Mouse (Mus musculus): ENCODE measurements around the gene Tmc8. TPM values are rescaled to one million over a fixed set of nuclear protein-coding genes. Genes with fewer than 3 reads are reported as not detected.

Tmc8 gene
- polyA plus RNA-seq (2012; rRNA removed) = 3.1 and 3.4 TPM in 2 replicates

GRCm38 (mm10) chr11:117781993-117782704 is at the start of gene Tmc8, which contains the start of gene Tmc6:
Gene Tmc8 (plus strand): TSS chr11:117782076.
Gene Tmc6 (minus strand): TSS chr11:117782198.
- no peak for DNase-seq (ENCODE audit: low spot score)

- DNase-seq (ENCODE audit: low spot score) = no peak
Measured at GRCm38 (mm10) chr11:117736037-117736689, 45.7 kb upstream of the Tmc8 start.

- DNase-seq (ENCODE audit: low spot score) = no peak
Measured at GRCm38 (mm10) chr11:117738123-117738522, 43.8 kb upstream of the Tmc8 start.

- DNase-seq (ENCODE audit: low spot score) = no peak
Measured at GRCm38 (mm10) chr11:117741128-117741527, 40.7 kb upstream of the Tmc8 start.

GRCm38 (mm10) chr11:117742243-117742642 is 39.6 kb upstream of the Tmc8 start:
- no peak for DNase-seq (ENCODE audit: low spot score)

GRCm38 (mm10) chr11:117742715-117743114 is 39.2 kb upstream of the Tmc8 start:
- DNase-seq (ENCODE audit: low spot score) = no peak

- DNase-seq (ENCODE audit: low spot score) = no peak
Measured at GRCm38 (mm10) chr11:117743454-117744030, 38.3 kb upstream of the Tmc8 start.

- no peak for DNase-seq (ENCODE audit: low spot score)
Measured at GRCm38 (mm10) chr11:117748628-117749027, 33.2 kb upstream of the Tmc8 start.

- no peak for DNase-seq (ENCODE audit: low spot score)
Measured at GRCm38 (mm10) chr11:117749414-117749813, 32.5 kb upstream of the Tmc8 start.

GRCm38 (mm10) chr11:117751544-117751943 is 30.3 kb upstream of the Tmc8 start:
- no peak for DNase-seq (ENCODE audit: low spot score)

GRCm38 (mm10) chr11:117755891-117756290 is 26.0 kb upstream of the Tmc8 start:
- no peak for DNase-seq (ENCODE audit: low spot score)

GRCm38 (mm10) chr11:117759267-117759666 is 22.6 kb upstream of the Tmc8 start:
- DNase-seq (ENCODE audit: low spot score) = no peak

GRCm38 (mm10) chr11:117760374-117761119 is 21.3 kb upstream of the Tmc8 start:
- DNase-seq (ENCODE audit: low spot score) = no peak

- DNase-seq (ENCODE audit: low spot score) = no peak
Measured at GRCm38 (mm10) chr11:117761801-117762200, 20.1 kb upstream of the Tmc8 start.

GRCm38 (mm10) chr11:117762246-117762645 is 19.6 kb upstream of the Tmc8 start:
- no peak for DNase-seq (ENCODE audit: low spot score)

- DNase-seq (ENCODE audit: low spot score) = no peak
Measured at GRCm38 (mm10) chr11:117764319-117764718, 17.6 kb upstream of the Tmc8 start.

GRCm38 (mm10) chr11:117765361-117765760 is 16.5 kb upstream of the Tmc8 start:
- no peak for DNase-seq (ENCODE audit: low spot score)

GRCm38 (mm10) chr11:117766275-117766674 is 15.6 kb upstream of the Tmc8 start:
- no peak for DNase-seq (ENCODE audit: low spot score)

- no peak for DNase-seq (ENCODE audit: low spot score)
Measured at GRCm38 (mm10) chr11:117768725-117769682, 12.9 kb upstream of the Tmc8 start.

- no peak for DNase-seq (ENCODE audit: low spot score)
Measured at GRCm38 (mm10) chr11:117769683-117770047, 12.2 kb upstream of the Tmc8 start.

- DNase-seq (ENCODE audit: low spot score) = no peak
Measured at GRCm38 (mm10) chr11:117770407-117770806, 11.5 kb upstream of the Tmc8 start.
